Mouse (Mus musculus): ENCODE measurements around the gene Samd14. TPM values are rescaled to one million over a fixed set of nuclear protein-coding genes. Genes with fewer than 3 reads are reported as not detected.

Samd14 gene
- polyA plus RNA-seq, 1 experiment: 3.2 TPM

- no peak for TF ChIP-seq POLR2A (IDR thresholded peaks at IDR 0.05; ENCODE audit: low read depth, low read length)
- no peak for TF ChIP-seq CTCF (conservative IDR thresholded peaks at IDR 0.05; ENCODE audit: insufficient read depth, insufficient read length, low read depth, low read length)
- H3K4me1 ChIP-seq (ENCODE audit: control insufficient read depth, insufficient read depth, low read length): peaks cover 45% of the 10 kb centered on the region
- WGBS: 65% methylated on average over 14 of the region's 14 CpGs
- peaks cover 5% of the 10 kb centered on the region; the same call in 1 of the 2 replicates for H3K36me3 ChIP-seq (ENCODE audit: control insufficient read depth, insufficient read depth, low read length)
- no peak for DNase-seq
- H3K27me3 ChIP-seq (replicated peaks; ENCODE audit: control insufficient read depth, insufficient read depth, low read length): no peaks in the 10 kb centered on the region
- H3K27ac ChIP-seq (ENCODE audit: insufficient read depth, low read depth, low read length): peak overlapping the region; percentile 80
- no peak overlapping the region for H3K4me3 ChIP-seq (ENCODE audit: insufficient read depth, low read depth, low read length)
Observed at GRCm38 (mm10) chr11:95038156-95038817, 28.6 kb downstream of the Samd14 start.

GRCm38 (mm10) chr11:95038818-95039655 lies 29.4 kb downstream of the Samd14 start:
- H3K27me3 ChIP-seq (replicated peaks; ENCODE audit: control insufficient read depth, insufficient read depth, low read length): no peaks in the 10 kb centered on the region
- no peak overlapping the region for H3K4me3 ChIP-seq (ENCODE audit: insufficient read depth, low read depth, low read length)
- peaks cover 38% of the 10 kb centered on the region for H3K4me1 ChIP-seq (ENCODE audit: control insufficient read depth, insufficient read depth, low read length)
- TF ChIP-seq CTCF (conservative IDR thresholded peaks at IDR 0.05; ENCODE audit: insufficient read depth, insufficient read length, low read depth, low read length) (no peak), POLR2A (IDR thresholded peaks at IDR 0.05; ENCODE audit: low read depth, low read length) (no peak)
- H3K36me3 ChIP-seq (ENCODE audit: control insufficient read depth, insufficient read depth, low read length): peaks cover 5% of the 10 kb centered on the region; the same call in 1 of the 2 replicates
- peak; percentile 93 for DNase-seq
- 50% methylated on average over 13 of the region's 13 CpGs for WGBS
- H3K27ac ChIP-seq (ENCODE audit: insufficient read depth, low read depth, low read length): peak overlapping the region; percentile 99

- WGBS: 37% methylated on average over 4 of the region's 4 CpGs
- H3K4me3 ChIP-seq (ENCODE audit: insufficient read depth, low read depth, low read length): peak overlapping the region; percentile 87
- peaks cover 35% of the 10 kb centered on the region for H3K4me1 ChIP-seq (ENCODE audit: control insufficient read depth, insufficient read depth, low read length)
- peaks cover 5% of the 10 kb centered on the region; the same call in 1 of the 2 replicates for H3K36me3 ChIP-seq (ENCODE audit: control insufficient read depth, insufficient read depth, low read length)
- H3K27me3 ChIP-seq (replicated peaks; ENCODE audit: control insufficient read depth, insufficient read depth, low read length): no peaks in the 10 kb centered on the region
- TF ChIP-seq POLR2A (IDR thresholded peaks at IDR 0.05; ENCODE audit: low read depth, low read length) (no peak), CTCF (conservative IDR thresholded peaks at IDR 0.05; ENCODE audit: insufficient read depth, insufficient read length, low read depth, low read length) (no peak)
- H3K27ac ChIP-seq (ENCODE audit: insufficient read depth, low read depth, low read length): peak overlapping the region; percentile 99
- peak; percentile 79 for DNase-seq
Observed at GRCm38 (mm10) chr11:95039766-95040165, 30.1 kb downstream of the Samd14 start.

DNA sequence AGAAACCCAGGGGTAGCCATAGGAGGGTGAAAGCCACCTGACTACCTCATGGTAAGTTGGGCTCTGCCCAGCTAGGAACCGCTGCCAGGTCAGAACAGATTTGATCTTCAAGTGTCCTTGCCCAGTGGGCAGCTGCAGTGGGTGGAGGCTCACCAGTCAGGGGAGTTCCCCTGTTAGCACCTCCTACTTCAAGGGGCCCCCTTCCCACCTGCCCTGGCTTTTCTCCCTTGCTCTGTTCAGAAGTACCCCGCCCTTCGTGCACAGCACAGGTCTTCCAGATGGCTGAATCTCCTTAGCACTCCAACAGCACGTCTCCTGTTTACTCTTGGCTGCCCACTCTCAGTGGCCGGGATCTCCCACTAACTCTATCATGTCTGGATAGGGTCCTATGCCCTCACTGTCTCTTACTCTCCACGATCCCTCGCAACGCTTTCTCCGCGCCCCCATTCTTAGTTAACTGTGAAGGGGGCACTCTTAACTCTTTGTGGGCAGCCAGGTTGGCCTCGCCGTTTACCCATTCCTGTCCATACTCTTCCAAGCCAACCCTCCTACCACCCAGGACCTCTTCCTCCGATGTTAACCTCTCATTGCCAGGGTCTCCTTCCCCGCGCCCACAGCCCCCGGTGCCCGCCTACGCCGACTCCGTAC lies 30.9 kb downstream of the Samd14 start:
- Histone ChIP-seq H3K27ac (ENCODE audit: insufficient read depth, low read depth, low read length) (peak overlapping the region; percentile 99), H3K4me1 (ENCODE audit: control insufficient read depth, insufficient read depth, low read length) (peaks cover 28% of the 10 kb centered on the region), H3K4me3 (ENCODE audit: insufficient read depth, low read depth, low read length) (peak overlapping the region; percentile 87), H3K36me3 (ENCODE audit: control insufficient read depth, insufficient read depth, low read length) (peaks cover 5% of the 10 kb centered on the region; the same call in 1 of the 2 replicates), H3K27me3 (replicated peaks; ENCODE audit: control insufficient read depth, insufficient read depth, low read length) (no peaks in the 10 kb centered on the region)
- DNase-seq: peak; percentile 97
- TF ChIP-seq CTCF (conservative IDR thresholded peaks at IDR 0.05; ENCODE audit: insufficient read depth, insufficient read length, low read depth, low read length) (no peak), POLR2A (IDR thresholded peaks at IDR 0.05; ENCODE audit: low read depth, low read length) (peak; percentile 91)
- 2% methylated on average over 20 of the region's 20 CpGs for WGBS

DNA sequence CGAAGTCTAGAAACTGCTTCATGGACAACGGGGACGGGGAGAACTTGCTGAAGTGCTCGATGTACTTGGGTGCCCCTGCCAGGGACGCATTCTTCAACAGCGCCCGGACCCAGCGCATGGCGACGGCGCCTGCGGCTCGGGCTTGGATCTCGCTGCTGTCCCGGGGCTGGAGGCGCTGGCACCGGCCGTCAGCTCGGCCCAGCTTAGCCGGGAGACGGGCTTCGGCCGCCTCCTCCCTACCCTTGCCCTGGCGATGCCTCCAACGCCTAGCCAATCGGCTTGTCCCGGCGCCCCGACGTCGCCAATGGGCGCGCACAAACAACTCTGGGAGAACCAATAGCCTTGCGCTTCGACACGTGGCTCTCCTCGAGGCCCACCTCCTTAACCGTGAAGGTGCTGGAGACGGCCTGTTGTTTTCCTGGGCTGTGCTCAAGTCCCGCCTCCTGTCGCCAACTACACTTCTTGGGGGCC lies 31.5 kb downstream of the Samd14 start, which contains the start of gene Pdk2:
TSS of gene Pdk2 (minus strand) at position 216 of the 471 bp plus-strand sequence.
- peak within 1 kb of the TSS; percentile 99 for H3K27ac ChIP-seq (ENCODE audit: insufficient read depth, low read depth, low read length)
- peak; percentile 99 for DNase-seq
- WGBS: under 1% methylated on average over 41 of the region's 41 CpGs
- H3K4me1 ChIP-seq (ENCODE audit: control insufficient read depth, insufficient read depth, low read length): peaks cover 26% of the 10 kb centered on the region
- no peaks in the 10 kb centered on the region for H3K27me3 ChIP-seq (replicated peaks; ENCODE audit: control insufficient read depth, insufficient read depth, low read length)
- TF ChIP-seq CTCF (conservative IDR thresholded peaks at IDR 0.05; ENCODE audit: insufficient read depth, insufficient read length, low read depth, low read length): no peak
- peak; percentile 88 for TF ChIP-seq POLR2A (IDR thresholded peaks at IDR 0.05; ENCODE audit: low read depth, low read length)
- H3K4me3 ChIP-seq (ENCODE audit: insufficient read depth, low read depth, low read length): peak within 1 kb of the TSS; percentile 87
- H3K36me3 ChIP-seq (ENCODE audit: control insufficient read depth, insufficient read depth, low read length): peaks cover 5% of the 10 kb centered on the region; the same call in 1 of the 2 replicates

DNA sequence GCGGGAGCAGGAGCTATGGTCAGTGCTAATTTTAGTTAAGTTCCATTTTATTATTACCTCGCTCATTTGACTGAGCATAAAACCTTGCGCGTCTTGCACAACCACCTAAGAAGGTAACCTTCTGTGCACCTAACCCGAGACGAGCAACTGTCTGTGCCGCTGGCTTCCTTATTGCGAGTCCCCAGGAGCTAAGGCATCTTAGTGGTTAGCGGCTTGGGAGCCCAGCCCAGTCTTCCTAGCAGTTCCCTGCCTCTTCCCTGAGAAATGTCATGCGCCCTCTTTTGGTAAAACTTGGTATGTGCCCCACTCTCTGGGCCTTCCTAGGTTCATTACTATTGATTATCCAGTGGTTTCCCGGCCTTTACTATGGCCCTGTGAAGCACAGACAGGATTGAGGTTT lies 32.4 kb downstream of the Samd14 start:
- peak; percentile 92 for DNase-seq
- WGBS: 0% methylated on average over 11 of the region's 11 CpGs
- H3K27me3 ChIP-seq (replicated peaks; ENCODE audit: control insufficient read depth, insufficient read depth, low read length): no peaks in the 10 kb centered on the region
- H3K27ac ChIP-seq (ENCODE audit: insufficient read depth, low read depth, low read length): peak overlapping the region; percentile 91
- peak; percentile 76 for TF ChIP-seq CTCF (conservative IDR thresholded peaks at IDR 0.05; ENCODE audit: insufficient read depth, insufficient read length, low read depth, low read length)
- no peak for TF ChIP-seq POLR2A (IDR thresholded peaks at IDR 0.05; ENCODE audit: low read depth, low read length)
- H3K4me3 ChIP-seq (ENCODE audit: insufficient read depth, low read depth, low read length): peak overlapping the region; percentile 57
- H3K4me1 ChIP-seq (ENCODE audit: control insufficient read depth, insufficient read depth, low read length): peaks cover 23% of the 10 kb centered on the region
- peaks cover 3% of the 10 kb centered on the region; the same call in 1 of the 2 replicates for H3K36me3 ChIP-seq (ENCODE audit: control insufficient read depth, insufficient read depth, low read length)
